Mouse (Mus musculus) heart, embryonic 10.5 days (tissue): Measurements from ENCODE around the gene Zfp345. TPM values are rescaled to one million over a fixed set of nuclear protein-coding genes. Genes with fewer than 3 reads are reported as not detected.
"Not testable (repeated sequence)": the region's sequence is repeated elsewhere in the genome, so short reads cannot be mapped to it uniquely, and the experiment has no call there.

Experiments used
- DNase-seq: peaks from one replicate; pipeline ENCODE4 v3.0.0-alpha.2; 2017; ENCODE audit warnings: low spot score
- H3K27ac ChIP-seq: fragments of 300-500 bp; sonication (generic); 2 replicates; pipeline ENCODE4 v1.5.1; 2016; ENCODE audit warnings: mild to moderate bottlenecking
- H3K27me3 ChIP-seq: fragments of 300-500 bp; sonication (generic); 2 replicates; pipeline ENCODE4 v1.6.1; 2016; ENCODE audit warnings: mild to moderate bottlenecking; ENCODE audit not compliant: poor library complexity, insufficient read depth, severe bottlenecking
- H3K36me3 ChIP-seq: fragments of 300-500 bp; sonication (generic); 2 replicates; pipeline ENCODE4 v1.6.1; 2016; ENCODE audit warnings: mild to moderate bottlenecking, moderate library complexity
- H3K4me1 ChIP-seq: fragments of 300-500 bp; sonication (generic); 2 replicates; pipeline ENCODE4 v1.6.1; 2016; ENCODE audit warnings: mild to moderate bottlenecking
- H3K4me3 ChIP-seq: fragments of 300-500 bp; sonication (generic); 2 replicates; pipeline ENCODE4 v1.5.1; 2016; ENCODE audit warnings: mild to moderate bottlenecking, moderate library complexity
- H3K9me3 ChIP-seq: fragments of 300-500 bp; sonication (generic); 2 replicates; pipeline ENCODE4 v1.6.1; 2016; ENCODE audit warnings: mild to moderate bottlenecking, moderate library complexity
- WGBS: fragments of 180-500 bp; shearing (Covaris S2); methylation state at CpG from one replicate; pipeline ENCODE4 v1.1.7; 2016; 5-methylcytosine and 5-hydroxymethylcytosine counted together
- polyA plus RNA-seq: library from polyadenylated mRNA; unstranded; fragments of >200 nt; fragmentation: Nextera tagmentation; extraction: Ambion mirVana; gene quantifications from 2 replicates; pipeline ENCODE4 v1.2.1, GENCODE M21; 2016

The Zfp345 gene
- polyA plus RNA-seq: 0.26 and 0.29 TPM in 2 replicates

DNA sequence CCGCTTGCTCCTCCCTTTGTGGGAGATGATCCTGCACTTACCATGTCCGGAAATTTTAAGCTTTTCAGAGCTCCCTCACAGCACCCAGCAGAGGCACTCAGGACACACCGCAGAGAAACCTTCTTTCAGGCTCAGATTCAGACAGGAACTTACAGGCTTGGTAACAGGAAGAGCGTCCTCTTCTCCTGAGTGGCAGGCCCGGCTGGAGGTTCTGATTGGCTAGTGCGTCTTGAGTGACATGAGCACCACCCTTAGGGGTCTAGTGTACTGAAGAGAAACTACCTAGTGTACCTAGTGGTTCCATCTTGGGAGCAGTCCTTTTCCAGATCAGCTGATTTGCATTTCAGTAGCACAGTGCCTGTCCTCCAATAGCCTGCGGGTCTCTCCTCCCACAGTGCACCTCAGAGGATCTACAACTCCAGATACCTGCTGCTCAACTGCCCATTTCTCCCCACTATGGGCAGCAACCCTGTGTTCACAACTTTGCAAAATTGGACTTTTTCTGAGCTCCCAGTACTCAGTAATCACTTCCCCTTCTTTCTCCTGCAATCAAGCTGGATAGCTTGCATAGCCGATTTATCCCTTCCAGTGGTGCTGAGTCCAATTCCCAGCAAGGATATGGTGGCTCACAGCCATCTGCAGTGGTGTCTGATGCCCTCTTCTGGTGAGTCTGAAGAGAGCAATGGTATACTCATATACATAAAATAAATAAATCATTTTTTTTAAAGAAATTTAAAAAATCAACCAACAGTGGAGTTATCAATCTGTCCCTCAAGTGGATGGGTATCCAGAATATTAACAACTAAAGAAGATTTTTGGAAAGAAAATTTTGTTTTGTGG lies at the start of gene Zfp345:
Zfp345 (minus strand) TSS at position 153 of the 840 bp plus-strand sequence.
- WGBS: 53% methylated on average over 8 of the region's 8 CpGs
- not testable (repeated sequence) for H3K27me3 ChIP-seq, H3K36me3 ChIP-seq, DNase-seq, H3K4me3 ChIP-seq, H3K27ac ChIP-seq, H3K4me1 ChIP-seq, H3K9me3 ChIP-seq

DNA sequence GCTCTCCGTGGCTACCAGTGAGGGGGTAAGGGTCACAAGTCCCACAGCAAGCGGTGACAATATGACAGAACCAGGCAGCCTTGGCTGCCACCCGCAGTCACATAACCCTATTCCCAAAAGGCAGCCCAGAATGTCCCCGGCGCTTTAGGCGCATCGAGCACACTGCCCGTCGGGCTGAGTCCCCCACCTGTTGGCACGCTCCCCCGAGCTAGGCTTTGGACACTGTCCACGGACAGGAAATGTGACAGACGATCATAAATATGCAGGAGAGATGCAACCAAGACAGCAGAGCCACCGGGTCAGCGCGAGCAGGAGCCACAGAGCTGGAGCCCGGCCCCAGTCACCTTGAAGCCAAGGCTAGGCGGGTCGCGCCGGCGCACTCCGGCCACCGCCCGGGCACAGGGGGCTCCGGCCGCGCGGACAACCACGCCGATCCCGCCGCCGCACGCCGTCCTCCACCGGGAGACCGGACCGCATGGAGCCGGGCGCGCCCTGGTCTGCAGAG lies 40.9 kb upstream of the Zfp345 start:
- WGBS: 5% methylated on average over 42 of the region's 42 CpGs
- Histone ChIP-seq H3K4me3 (peak overlapping the region; percentile 62), H3K4me1 (0 out of 2 replicates have a peak, but pooled peaks cover 5% of the 10 kb centered on the region), H3K27ac (peak overlapping the region; percentile 62; the same call in 1 of the 2 replicates), H3K9me3 (no peaks in the 10 kb centered on the region), H3K36me3 (no peaks in the 10 kb centered on the region), H3K27me3 (peaks cover 36% of the 10 kb centered on the region)
- DNase-seq: no peak

DNA sequence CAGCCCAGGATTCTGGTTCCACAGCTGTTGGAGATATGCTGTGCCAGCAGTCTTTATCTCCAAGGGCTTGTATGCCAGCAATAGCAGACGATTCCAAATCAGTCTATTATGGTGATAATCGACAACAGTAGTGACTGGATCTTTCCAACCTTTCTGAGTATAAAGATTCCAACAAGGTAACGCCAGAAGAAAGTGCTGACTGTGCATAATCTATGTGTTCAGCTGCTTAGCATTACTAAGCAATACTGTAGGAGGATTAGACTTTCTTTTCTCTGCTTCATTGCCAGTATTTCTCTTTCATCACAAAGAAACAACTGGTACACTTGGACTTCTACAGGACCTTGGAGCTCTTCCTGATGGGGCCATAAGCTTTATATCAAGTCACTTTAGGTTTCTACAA lies 27.9 kb upstream of the Zfp345 start:
- Histone ChIP-seq H3K36me3 (no peaks in the 10 kb centered on the region), H3K4me1 (no peaks in the 10 kb centered on the region), H3K4me3 (no peak overlapping the region), H3K9me3 (0 out of 2 replicates have a peak, but pooled peaks cover 3% of the 10 kb centered on the region), H3K27ac (no peak overlapping the region), H3K27me3 (no peaks in the 10 kb centered on the region)
- 72% methylated on average over 3 of the region's 3 CpGs for WGBS
- DNase-seq: no peak

DNA sequence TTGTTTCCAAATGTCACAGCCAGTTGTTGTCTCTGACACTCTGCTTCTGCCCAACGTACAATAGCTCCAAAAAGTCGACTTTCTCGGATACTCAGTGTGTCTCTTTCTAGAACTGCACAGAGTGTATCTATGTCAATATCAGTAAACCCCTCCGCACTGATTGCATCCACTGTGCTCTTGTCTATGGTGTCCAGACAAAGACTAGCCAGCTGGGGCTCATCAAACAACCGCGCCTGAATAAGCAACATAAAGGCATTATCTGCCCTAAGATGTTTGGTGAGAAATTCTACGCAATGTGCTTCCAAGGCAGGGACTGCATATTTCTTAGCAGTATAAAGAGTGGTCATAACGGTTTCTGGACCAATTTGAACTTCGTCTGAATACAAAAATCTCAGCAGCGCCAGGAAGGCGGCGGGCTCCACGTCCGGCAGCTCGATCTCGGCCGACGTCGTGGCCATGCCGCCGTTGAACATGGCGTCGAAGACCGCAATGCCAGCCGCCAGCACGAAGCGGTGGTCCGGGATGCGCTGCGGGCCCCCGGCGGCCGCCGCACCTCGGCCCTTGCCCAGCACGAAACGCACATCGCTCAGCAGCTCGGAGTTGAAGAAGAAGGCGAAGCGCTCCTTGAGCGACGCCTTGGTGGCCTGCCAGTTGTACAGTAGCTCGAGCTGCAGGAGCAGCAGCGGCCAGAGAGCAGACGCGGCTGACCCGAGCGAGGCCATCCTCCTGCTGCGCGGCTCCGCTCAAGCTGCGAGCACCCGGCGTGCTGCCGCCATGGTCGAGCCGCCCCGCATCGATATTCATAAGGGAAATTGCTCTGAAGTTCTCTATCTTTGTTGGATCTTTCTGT lies 15.5 kb upstream of the Zfp345 start:
- peak overlapping the region; percentile 47 for H3K4me3 ChIP-seq
- peak; percentile 75 for DNase-seq
- not testable (repeated sequence) for H3K36me3 ChIP-seq, H3K27me3 ChIP-seq, H3K9me3 ChIP-seq, H3K4me1 ChIP-seq, H3K27ac ChIP-seq
- WGBS: 32% methylated on average over 60 of the region's 60 CpGs

DNA sequence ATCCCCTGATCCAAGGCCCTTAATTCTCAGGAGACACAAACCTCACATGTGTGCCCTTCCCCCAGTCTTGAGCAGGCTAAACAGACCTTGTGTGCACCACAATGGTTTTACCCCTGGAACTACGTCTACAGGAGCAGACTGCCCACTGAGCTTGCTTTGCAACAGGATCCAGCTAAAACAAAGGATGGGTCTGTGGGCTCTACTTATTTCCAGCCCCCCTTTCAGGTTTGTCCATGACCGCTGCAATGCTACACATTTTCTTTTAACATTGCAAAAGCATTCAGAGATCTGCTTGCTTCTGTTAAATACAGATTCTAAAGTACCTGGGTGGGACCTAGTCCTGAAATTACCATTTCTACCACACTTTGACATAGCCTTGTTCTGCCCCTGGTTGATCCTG lies 8.1 kb upstream of the Zfp345 start:
- H3K27me3 ChIP-seq: no peaks in the 10 kb centered on the region
- WGBS: 73% methylated on average over 2 of the region's 2 CpGs
- no peak overlapping the region for H3K27ac ChIP-seq
- H3K4me1 ChIP-seq: no peaks in the 10 kb centered on the region
- H3K9me3 ChIP-seq: no peaks in the 10 kb centered on the region
- no peak overlapping the region for H3K4me3 ChIP-seq
- DNase-seq: no peak
- no peaks in the 10 kb centered on the region for H3K36me3 ChIP-seq

DNA sequence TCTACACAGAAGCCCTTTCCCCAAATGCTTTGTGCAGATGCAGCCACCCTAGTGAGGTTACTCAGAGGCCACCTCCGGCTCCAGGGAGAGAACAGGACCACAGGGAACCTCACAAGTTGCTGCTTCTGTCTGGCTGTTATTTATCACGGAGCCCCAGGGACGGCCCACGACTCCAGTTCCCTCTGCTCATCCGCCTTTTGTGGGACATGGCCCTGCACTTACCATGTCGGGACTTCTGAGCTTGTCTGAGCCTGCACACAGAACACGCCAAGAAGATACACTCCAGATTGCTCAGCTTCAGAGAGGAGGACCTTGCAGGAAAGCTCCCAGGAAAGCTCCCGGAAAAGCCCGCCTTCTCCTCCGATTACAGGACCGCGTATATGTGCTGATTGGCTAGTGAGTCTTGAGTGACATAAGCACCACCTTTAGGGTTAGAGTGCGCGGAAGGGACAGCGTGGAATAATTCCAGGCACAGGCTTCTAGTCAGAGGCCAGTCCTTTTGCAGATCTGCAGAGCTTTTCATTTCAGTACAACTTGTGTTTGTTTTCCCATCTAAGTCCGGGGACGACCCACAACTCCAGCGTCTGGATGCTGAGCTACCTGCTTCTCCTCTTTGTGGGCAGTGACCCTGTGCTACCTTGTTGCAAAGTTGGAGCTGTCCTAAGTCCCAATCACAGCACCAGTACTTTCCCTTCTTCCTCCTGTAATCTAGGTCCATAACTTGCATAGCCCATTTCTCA lies 33.5 kb downstream of the Zfp345 start, which contains the start of gene Zfp442:
Zfp442 (minus strand) TSS at position 307 of the 740 bp plus-strand sequence.
- not testable (repeated sequence) for H3K27me3 ChIP-seq, H3K36me3 ChIP-seq, H3K9me3 ChIP-seq, H3K4me1 ChIP-seq
- DNase-seq: peak; percentile 78
- H3K27ac ChIP-seq: peak within 1 kb of the TSS; percentile 59; the same call in 1 of the 2 replicates
- H3K4me3 ChIP-seq: peak within 1 kb of the TSS; percentile 58
- under 1% methylated on average over 18 of the region's 18 CpGs for WGBS

DNA sequence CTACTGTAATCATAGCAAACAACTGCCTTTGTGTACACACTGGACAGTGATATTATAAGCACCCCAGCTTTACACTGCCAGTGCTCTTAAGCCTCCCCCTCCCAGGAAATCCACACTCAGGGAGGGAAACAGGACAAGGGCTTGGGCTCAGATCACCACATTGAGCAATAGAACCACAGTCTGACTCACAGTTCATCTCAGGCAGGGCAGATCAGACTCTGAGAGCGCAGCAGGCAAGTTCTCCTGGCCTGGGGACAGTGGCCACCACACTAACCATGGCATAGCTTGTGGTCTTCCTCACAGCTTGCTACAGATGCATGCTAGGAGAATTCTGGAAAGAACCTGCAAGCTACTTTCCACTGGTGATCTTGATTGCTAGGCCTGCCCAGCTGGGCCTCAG lies 45.8 kb downstream of the Zfp345 start:
- not testable (repeated sequence) for H3K9me3 ChIP-seq, H3K4me3 ChIP-seq, H3K27ac ChIP-seq, H3K36me3 ChIP-seq, H3K4me1 ChIP-seq, H3K27me3 ChIP-seq, DNase-seq
- WGBS: 95% methylated on average over 1 of the region's 1 CpGs

Other genes with a start within 250 kb of the Zfp345 start
- 4.0 and 4.8 TPM in 2 replicates for gene Gm21994, start 229.5 kb downstream of the Zfp345 start, polyA plus RNA-seq
- gene Gm14124, start 227.6 kb downstream of the Zfp345 start, polyA plus RNA-seq: not detected in 2 replicates
- 1.9 and 2.7 TPM in 2 replicates for gene Gm10130, start 161.4 kb downstream of the Zfp345 start, polyA plus RNA-seq
- gene 3300002I08Rik, start 122.3 kb downstream of the Zfp345 start, polyA plus RNA-seq: 4.9 and 6.7 TPM in 2 replicates
- 5.4 and 8.2 TPM in 2 replicates for gene Zfp442, start 33.6 kb downstream of the Zfp345 start, polyA plus RNA-seq
- gene Cst7, start 85.3 kb upstream of the Zfp345 start, polyA plus RNA-seq: 0.15 and 0.58 TPM in 2 replicates
- gene Apmap, start 123.5 kb upstream of the Zfp345 start, polyA plus RNA-seq: 32.8 and 34.2 TPM in 2 replicates
- gene Acss1, start 183.4 kb upstream of the Zfp345 start, polyA plus RNA-seq: 17.2 and 19.2 TPM in 2 replicates
- not detected in 2 replicates for gene Vsx1, start 204.3 kb upstream of the Zfp345 start, polyA plus RNA-seq